Mouse (Mus musculus) stomach, embryonic 15.5 days (tissue): ENCODE measurements around the gene Ddx27. TPM values are rescaled to one million over a fixed set of nuclear protein-coding genes. Genes with fewer than 3 reads are reported as not detected.

Experiments used
- ATAC-seq: fragments of 200-750 bp; cut with Nextera tagmentation; 2 replicates; pipeline ENCODE4 v1.8.0; 2017; ENCODE audit warnings: low read depth, moderate number of reproducible peaks, moderate TSS enrichment; ENCODE audit not compliant: insufficient read depth, low FRiP score
- H3K27ac ChIP-seq: fragments of 300-500 bp; sonication (generic); 2 replicates; pipeline ENCODE4 v1.5.1; 2015; ENCODE audit warnings: mild to moderate bottlenecking, inconsistent platforms
- H3K27me3 ChIP-seq: fragments of 300-500 bp; sonication (generic); replicated peaks from 2 replicates; pipeline ENCODE4 v1.6.1; 2015; ENCODE audit warnings: inconsistent platforms
- H3K36me3 ChIP-seq: fragments of 300-500 bp; sonication (generic); 2 replicates; pipeline ENCODE4 v1.6.1; 2015; ENCODE audit warnings: inconsistent platforms
- H3K4me1 ChIP-seq: fragments of 300-500 bp; sonication (generic); 2 replicates; pipeline ENCODE4 v1.6.1; 2015; ENCODE audit warnings: inconsistent platforms
- H3K4me2 ChIP-seq: fragments of 300-500 bp; sonication (generic); 2 replicates; pipeline ENCODE4 v1.6.1; 2015; ENCODE audit warnings: mild to moderate bottlenecking, inconsistent platforms
- H3K4me3 ChIP-seq: fragments of 300-500 bp; sonication (generic); replicated peaks from 2 replicates; pipeline ENCODE4 v1.5.1; 2015; ENCODE audit warnings: inconsistent platforms
- H3K9ac ChIP-seq: fragments of 300-500 bp; sonication (generic); 2 replicates; pipeline ENCODE4 v1.6.1; 2015; ENCODE audit warnings: inconsistent platforms
- H3K9me3 ChIP-seq: fragments of 300-500 bp; sonication (generic); 2 replicates; pipeline ENCODE4 v1.6.1; 2016; ENCODE audit warnings: inconsistent platforms
- WGBS: fragments of 180-500 bp; shearing (Covaris S2); methylation state at CpG from one replicate; pipeline ENCODE4 v1.1.7; 2015; 5-methylcytosine and 5-hydroxymethylcytosine counted together
- polyA plus RNA-seq: library from polyadenylated mRNA; unstranded; fragments of >200 nt; fragmentation: Nextera tagmentation; extraction: Ambion mirVana; gene quantifications from 2 replicates; pipeline ENCODE4 v1.2.1, GENCODE M21; 2015

Gene Ddx27
- polyA plus RNA-seq, 1 experiment from 2014 or later = 47.4 TPM

DNA sequence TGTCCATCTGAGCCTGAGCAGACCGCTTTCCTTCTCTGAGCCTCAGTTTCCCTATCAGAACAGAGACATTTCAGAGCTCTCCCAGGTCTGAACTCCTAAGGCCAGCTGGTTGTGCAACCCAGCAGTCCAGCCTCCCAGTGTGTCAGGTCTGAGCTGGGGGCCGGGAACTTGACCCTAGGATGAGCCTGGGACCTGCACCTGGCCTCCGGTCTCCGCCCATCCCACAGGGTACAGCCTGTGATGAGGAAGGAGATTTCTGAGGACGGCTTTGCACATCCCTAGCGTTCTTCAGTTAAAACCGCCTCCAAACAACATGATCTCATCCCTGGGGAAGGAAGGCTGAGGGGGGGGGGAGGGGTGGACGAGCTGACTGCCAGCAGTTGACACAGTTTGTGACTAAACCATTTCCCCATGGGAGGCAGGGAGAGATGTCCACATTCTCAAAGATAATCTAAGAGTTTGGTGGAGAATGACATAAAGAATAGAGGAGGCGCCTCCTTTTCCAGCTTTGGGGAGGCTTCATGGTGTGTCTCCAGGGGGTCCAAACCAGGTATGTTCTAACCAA is 64.0 kb downstream of the Ddx27 start:
- 44% methylated on average over 9 of the region's 9 CpGs for WGBS
- Histone ChIP-seq H3K9me3 (no peaks in the 10 kb centered on the region), H3K27ac (no peak overlapping the region), H3K9ac (no peak overlapping the region), H3K4me2 (0 out of 2 replicates have a peak overlapping the region, but pooled peaks have one; percentile 8), H3K4me1 (peaks cover 16% of the 10 kb centered on the region; the same call in 1 of the 2 replicates), H3K27me3 (no peaks in the 10 kb centered on the region), H3K4me3 (no peak overlapping the region), H3K36me3 (no peaks in the 10 kb centered on the region)
- 0 out of 2 replicates have a peak, but pooled peaks have one; percentile 23 for ATAC-seq

DNA sequence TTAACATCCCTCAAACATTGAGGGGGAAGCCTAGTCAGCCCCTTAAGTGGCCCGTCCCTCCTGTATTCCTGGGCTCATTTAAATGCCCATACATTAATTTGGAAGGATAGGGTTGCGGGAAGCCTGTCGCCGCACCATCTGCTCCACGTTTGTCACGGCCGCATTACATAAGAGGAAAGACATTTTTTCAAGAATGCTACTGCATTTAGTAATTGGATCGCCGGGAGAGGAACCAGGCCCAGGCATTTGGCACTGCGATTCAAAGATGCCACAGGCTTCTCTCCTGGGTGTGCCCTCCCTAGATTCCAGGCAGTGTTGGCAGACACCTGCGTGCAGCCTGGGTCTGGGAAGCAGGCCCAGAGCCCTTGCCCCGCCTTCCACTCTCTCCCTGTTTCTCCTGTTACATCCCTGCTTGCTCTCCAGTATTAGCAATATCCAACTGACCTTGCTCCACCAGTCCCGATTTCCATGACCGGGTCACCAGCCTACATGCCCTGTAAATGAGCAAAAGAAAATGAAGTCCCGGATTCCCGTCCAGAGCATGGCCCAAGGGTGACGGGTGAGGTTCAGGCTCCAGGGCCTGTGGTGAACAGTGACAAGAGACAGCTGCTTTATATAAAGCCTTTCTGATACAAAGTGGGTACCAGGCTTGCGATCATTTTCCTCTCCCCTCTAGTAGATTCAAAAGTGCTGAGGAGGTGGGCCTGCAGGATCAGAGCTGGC is 64.7 kb downstream of the Ddx27 start:
- H3K4me3 ChIP-seq = no peak overlapping the region
- no peaks in the 10 kb centered on the region for H3K27me3 ChIP-seq
- H3K4me1 ChIP-seq = peaks cover 16% of the 10 kb centered on the region; the same call in 1 of the 2 replicates
- no peaks in the 10 kb centered on the region for H3K9me3 ChIP-seq
- WGBS = 41% methylated on average over 18 of the region's 18 CpGs
- H3K4me2 ChIP-seq = no peak overlapping the region
- no peak overlapping the region for H3K9ac ChIP-seq
- no peaks in the 10 kb centered on the region for H3K36me3 ChIP-seq
- ATAC-seq = no peak
- H3K27ac ChIP-seq = no peak overlapping the region

DNA sequence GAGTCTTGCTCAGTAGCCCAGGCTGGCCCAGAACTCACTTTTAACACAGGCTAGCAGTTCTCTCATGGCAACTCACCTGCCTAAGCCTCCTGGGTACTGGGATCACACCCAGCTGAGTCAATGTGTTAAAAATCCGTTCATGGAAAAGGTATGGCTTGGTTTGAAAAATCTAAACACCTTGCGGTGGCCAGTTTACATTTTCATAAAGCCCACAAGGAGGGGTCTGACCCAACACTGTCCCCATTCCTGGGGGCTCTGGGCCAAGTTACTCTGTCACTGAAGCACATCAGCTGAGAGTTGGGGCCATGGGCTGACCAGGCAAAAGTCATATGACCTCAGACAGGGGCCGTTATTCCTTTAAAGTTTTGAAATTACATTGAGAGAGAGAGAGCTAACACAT is 65.4 kb downstream of the Ddx27 start:
- no peak for ATAC-seq
- WGBS = 60% methylated on average over 3 of the region's 3 CpGs
- H3K4me2 ChIP-seq = no peak overlapping the region

DNA sequence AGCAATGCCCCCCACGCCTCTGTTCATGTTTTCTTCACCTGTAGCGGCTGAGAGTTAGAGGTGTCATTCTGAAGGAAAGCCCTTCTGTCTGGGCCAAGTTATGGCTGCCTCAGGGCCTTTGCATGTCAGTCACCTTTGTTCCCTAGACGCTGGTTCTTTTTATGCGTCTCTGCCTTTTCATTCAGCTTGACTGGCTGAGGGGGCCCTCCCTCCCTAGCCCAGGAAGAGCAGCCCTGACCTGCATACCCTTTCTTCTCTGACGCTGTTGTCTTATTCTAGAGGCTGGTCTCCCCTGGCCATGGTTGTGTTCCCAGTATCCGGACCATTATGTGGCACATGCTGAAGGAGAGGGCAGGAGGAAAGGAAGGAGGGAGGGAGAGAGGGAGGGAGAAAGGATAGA is 66.1 kb downstream of the Ddx27 start:
- no peak for ATAC-seq

More for the DNA sequence above, 65.4 kb downstream of the Ddx27 start:
- Histone ChIP-seq H3K4me1 (peaks cover 16% of the 10 kb centered on the region; the same call in 1 of the 2 replicates), H3K4me3 (no peak overlapping the region), H3K9me3 (no peaks in the 10 kb centered on the region), H3K9ac (no peak overlapping the region), H3K36me3 (no peaks in the 10 kb centered on the region), H3K27ac (no peak overlapping the region), H3K27me3 (no peaks in the 10 kb centered on the region)

DNA sequence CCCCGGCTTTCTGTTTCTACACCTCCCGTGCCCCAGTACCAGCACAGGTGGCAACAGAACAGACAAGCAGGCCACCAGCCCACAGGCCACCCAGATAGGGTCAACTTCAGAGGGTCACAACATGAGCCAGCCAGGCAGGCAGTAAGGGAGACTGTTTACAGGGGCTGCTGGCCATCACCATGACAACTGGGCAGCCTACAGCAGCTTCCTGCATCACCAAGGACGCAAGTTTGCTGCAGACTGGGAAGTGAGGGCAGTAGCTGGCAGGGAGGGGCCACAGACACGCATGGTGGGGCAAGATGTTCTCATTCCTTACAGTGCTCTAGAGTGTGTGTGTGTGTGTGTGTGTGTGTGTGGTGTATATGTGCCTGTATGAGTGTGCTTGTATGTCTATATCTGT is 66.6 kb downstream of the Ddx27 start:
- H3K36me3 ChIP-seq = no peaks in the 10 kb centered on the region
- ATAC-seq = no peak; the same call in 1 of the 2 replicates
- peaks cover 17% of the 10 kb centered on the region; the same call in 1 of the 2 replicates for H3K4me1 ChIP-seq
- H3K4me3 ChIP-seq = no peak overlapping the region
- WGBS = 19% methylated on average over 4 of the region's 4 CpGs
- no peak overlapping the region for H3K9ac ChIP-seq
- no peak overlapping the region for H3K4me2 ChIP-seq
- no peaks in the 10 kb centered on the region for H3K27me3 ChIP-seq
- no peaks in the 10 kb centered on the region for H3K9me3 ChIP-seq
- no peak overlapping the region for H3K27ac ChIP-seq

More for the DNA sequence above, 66.1 kb downstream of the Ddx27 start:
- peaks cover 16% of the 10 kb centered on the region; the same call in 1 of the 2 replicates for H3K4me1 ChIP-seq
- H3K36me3 ChIP-seq = no peaks in the 10 kb centered on the region
- H3K27me3 ChIP-seq = no peaks in the 10 kb centered on the region
- no peak overlapping the region for H3K27ac ChIP-seq
- 60% methylated on average over 6 of the region's 6 CpGs for WGBS
- no peak overlapping the region for H3K9ac ChIP-seq
- no peak overlapping the region for H3K4me3 ChIP-seq
- H3K9me3 ChIP-seq = no peaks in the 10 kb centered on the region
- no peak overlapping the region for H3K4me2 ChIP-seq

Other genes with a start within 250 kb of the Ddx27 start
- 7.2 and 7.8 TPM in 2 replicates for gene Trp53rkb, start 222.7 kb upstream of the Ddx27 start, polyA plus RNA-seq
- gene Arfgef2, start 209.6 kb upstream of the Ddx27 start, polyA plus RNA-seq = 4.5 and 5.2 TPM in 2 replicates
- gene Cse1l, start 109.2 kb upstream of the Ddx27 start, polyA plus RNA-seq = 97.8 and 101 TPM in 2 replicates
- gene Stau1, start 18.9 kb upstream of the Ddx27 start, polyA plus RNA-seq = 70.6 and 76.9 TPM in 2 replicates
- gene Znfx1, start 47.8 kb downstream of the Ddx27 start, polyA plus RNA-seq = 7.9 TPM in 2 replicates
- 1.4 and 1.5 TPM in 2 replicates for gene Kcnb1, start 175.0 kb downstream of the Ddx27 start, polyA plus RNA-seq
- gene Ptgis, start 225.4 kb downstream of the Ddx27 start, polyA plus RNA-seq = 18.2 and 20.2 TPM in 2 replicates